Mouse (Mus musculus): ENCODE data around the gene Fus.

DNA sequence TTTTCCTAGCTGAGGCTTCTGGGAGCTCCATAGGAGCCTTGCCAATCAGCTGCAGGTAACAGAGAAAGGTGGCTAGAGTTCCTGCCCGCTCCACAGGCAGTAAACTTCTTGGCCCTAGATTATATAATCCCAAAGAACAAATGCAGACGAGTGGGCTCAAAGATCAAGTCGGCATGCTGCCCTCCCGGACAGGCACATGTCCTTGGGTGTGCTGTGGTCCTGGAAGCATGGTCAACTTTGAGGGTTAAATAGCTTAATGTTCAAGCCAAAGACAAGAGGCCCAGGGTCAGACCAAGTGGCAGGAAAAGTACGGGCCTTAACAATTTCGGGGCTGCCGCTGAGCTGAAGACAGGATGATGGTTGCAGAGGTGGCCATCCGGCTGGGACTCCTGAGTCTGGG lies 41.2 kb upstream of the Fus start:
- TF ChIP-seq CTCF (IDR thresholded peaks at IDR 0.05; ENCODE audit: low read depth) (no peak), EP300 (IDR thresholded peaks at IDR 0.05; ENCODE audit: low read depth) (no peak)

Data from liver, postnatal 0 days (tissue).